Mouse (Mus musculus) MEL-GATA-1-ER (cell line): Measurements from ENCODE around the gene Spata45.
A peak's percentile ranks its signal among the peaks of the same experiment; 100 is the strongest.

Experiments
- DNase-seq: peaks from one replicate; pipeline ENCODE4 v3.0.0-alpha.2; 2012; ENCODE audit warnings: low read depth; ENCODE audit errors: extremely low read depth

Gene Spata45

GRCm38 (mm10) chr1:191041352-191041751 is 4.9 kb downstream of the Spata45 start:
- no peak for DNase-seq

GRCm38 (mm10) chr1:191042106-191042505 is 5.7 kb downstream of the Spata45 start:
- DNase-seq: no peak

- DNase-seq: no peak
These were observed 6.2 kb downstream of the Spata45 start for GRCm38 (mm10) chr1:191042688-191043087.

GRCm38 (mm10) chr1:191045264-191045663 is 8.8 kb downstream of the Spata45 start:
- DNase-seq: no peak

GRCm38 (mm10) chr1:191046231-191046824 is 9.9 kb downstream of the Spata45 start:
- DNase-seq: no peak

GRCm38 (mm10) chr1:191053555-191053954 is 17.1 kb downstream of the Spata45 start:
- DNase-seq: no peak

GRCm38 (mm10) chr1:191054870-191055532 is 18.6 kb downstream of the Spata45 start:
- peak; percentile 93 for DNase-seq

- no peak for DNase-seq
These were observed 19.1 kb downstream of the Spata45 start for GRCm38 (mm10) chr1:191055533-191055873.

GRCm38 (mm10) chr1:191057461-191057860 is 21.0 kb downstream of the Spata45 start:
- DNase-seq: no peak

GRCm38 (mm10) chr1:191062241-191062780 is 25.9 kb downstream of the Spata45 start:
- peak; percentile 60 for DNase-seq

- peak; percentile 66 for DNase-seq
These were observed 26.5 kb downstream of the Spata45 start, which contains the start of the genes Tatdn3 and Nsl1 for GRCm38 (mm10) chr1:191062781-191063485. Tatdn3 (minus strand) TSS chr1:191062932. Nsl1 (plus strand) TSS chr1:191063012.

- no peak for DNase-seq
These were observed 27.3 kb downstream of the Spata45 start for GRCm38 (mm10) chr1:191063700-191064099.

GRCm38 (mm10) chr1:191064535-191064934 is 28.1 kb downstream of the Spata45 start:
- no peak for DNase-seq

GRCm38 (mm10) chr1:191065188-191065587 is 28.7 kb downstream of the Spata45 start:
- DNase-seq: no peak

GRCm38 (mm10) chr1:191068377-191068776 is 31.9 kb downstream of the Spata45 start:
- no peak for DNase-seq

GRCm38 (mm10) chr1:191070259-191070658 is 33.8 kb downstream of the Spata45 start:
- DNase-seq: no peak

GRCm38 (mm10) chr1:191071613-191072012 is 35.2 kb downstream of the Spata45 start:
- DNase-seq: no peak

GRCm38 (mm10) chr1:191072329-191072913 is 36.0 kb downstream of the Spata45 start:
- DNase-seq: no peak

- no peak for DNase-seq
These were observed 36.6 kb downstream of the Spata45 start for GRCm38 (mm10) chr1:191073001-191073400.

GRCm38 (mm10) chr1:191073486-191073885 is 37.0 kb downstream of the Spata45 start:
- DNase-seq: no peak

GRCm38 (mm10) chr1:191075199-191075883 is 38.9 kb downstream of the Spata45 start:
- no peak for DNase-seq
